Mouse (Mus musculus): ENCODE results near the gene Bub1. TPM values are rescaled to one million over a fixed set of nuclear protein-coding genes. Genes with fewer than 3 reads are reported as not detected.

Bub1 gene
- 1 to 10 TPM; 1.4 TPM for total RNA-seq (2021)
- long read RNA-seq, experiment 1, partial matches to known transcripts, result 0 of 1 reads
- long read RNA-seq, experiment 1, other reads (novel, unspliced or antisense), result 1 of 1 reads
- long read RNA-seq, experiment 2, partial matches to known transcripts, result 0 of 2 reads
- long read RNA-seq, experiment 2, other reads (novel, unspliced or antisense), result 2 of 2 reads

DNA sequence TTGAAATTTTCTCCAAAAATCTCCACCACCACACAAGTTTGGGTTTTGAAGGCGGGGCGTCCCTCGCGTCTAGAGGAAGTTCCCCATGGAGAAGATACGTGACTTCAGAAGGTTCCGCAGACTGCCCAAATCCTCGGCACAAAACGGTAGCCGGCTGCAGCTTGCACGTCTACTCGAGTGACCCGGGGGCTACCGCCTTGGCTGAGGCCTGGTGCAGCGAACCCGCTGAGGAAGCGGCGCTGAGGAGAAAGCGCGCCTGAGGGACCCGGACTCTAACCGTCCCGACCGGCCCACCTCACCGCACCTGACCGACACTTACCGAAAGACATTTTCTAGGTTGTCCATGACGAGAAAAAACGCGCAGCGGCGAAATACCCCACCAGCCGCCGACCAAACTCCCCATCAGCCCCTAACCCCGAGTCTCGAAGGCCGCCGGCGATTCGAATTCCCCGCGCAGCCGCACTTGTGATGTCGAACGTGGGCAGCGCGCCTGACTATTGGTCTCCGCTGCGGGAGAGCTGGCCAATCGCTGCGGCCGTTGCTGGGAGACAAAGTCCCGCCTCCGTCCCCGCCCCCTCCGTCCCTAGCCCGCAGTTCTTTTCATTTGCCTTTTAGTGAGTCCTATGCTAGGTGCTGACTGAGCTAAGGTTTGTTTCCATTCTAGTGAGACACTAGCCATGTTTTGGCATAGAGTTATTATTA lies at the start of gene Bub1:
Gene Bub1, minus strand, starts transcription at position 465 of the 702 bp plus-strand sequence.
- DNase-seq (ENCODE audit: low spot score in 2 of 2), result peak; percentile 84 to 93

DNA sequence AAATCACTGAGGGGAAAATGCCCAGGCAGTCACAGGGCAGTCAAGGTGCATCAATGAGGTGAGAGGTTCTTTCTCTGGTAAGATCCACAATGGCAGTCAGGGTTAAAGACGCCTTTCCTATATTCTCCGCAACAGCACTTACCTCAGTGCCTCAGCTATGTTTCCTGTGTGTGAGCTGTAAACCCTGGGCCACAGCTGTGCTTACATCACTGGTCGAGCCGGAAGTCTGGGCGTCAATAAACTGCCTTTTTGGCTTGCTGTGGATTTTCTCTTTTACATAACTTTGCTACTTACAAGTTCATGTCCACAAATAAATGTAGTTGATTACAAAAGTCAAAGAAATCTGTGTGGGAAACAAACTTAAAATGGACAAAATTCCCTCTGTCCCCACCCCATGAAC lies 49.4 kb upstream of the Bub1 start:
- no peak for DNase-seq (ENCODE audit: low spot score in 2 of 2)

DNA sequence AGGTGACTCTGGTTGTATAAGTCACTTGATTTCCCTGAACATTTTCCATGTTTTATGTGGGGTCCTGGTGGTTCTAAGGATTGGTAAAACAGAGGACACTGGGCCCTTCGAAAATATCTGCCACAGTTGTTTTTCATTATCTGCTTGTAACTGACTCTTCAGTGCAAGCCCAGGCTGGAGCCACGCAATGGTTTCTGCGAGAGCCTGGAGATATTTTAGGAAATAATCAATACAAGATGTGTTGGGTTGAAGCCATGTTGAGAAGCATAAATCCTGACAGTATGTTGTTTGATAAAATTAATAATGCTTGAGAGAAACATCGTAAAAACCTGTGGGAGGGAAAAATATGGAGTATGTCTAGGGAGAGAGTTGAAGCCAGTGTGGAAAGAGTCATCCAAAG lies 32.7 kb upstream of the Bub1 start:
- no peak for DNase-seq (ENCODE audit: low spot score in 2 of 2)

DNA sequence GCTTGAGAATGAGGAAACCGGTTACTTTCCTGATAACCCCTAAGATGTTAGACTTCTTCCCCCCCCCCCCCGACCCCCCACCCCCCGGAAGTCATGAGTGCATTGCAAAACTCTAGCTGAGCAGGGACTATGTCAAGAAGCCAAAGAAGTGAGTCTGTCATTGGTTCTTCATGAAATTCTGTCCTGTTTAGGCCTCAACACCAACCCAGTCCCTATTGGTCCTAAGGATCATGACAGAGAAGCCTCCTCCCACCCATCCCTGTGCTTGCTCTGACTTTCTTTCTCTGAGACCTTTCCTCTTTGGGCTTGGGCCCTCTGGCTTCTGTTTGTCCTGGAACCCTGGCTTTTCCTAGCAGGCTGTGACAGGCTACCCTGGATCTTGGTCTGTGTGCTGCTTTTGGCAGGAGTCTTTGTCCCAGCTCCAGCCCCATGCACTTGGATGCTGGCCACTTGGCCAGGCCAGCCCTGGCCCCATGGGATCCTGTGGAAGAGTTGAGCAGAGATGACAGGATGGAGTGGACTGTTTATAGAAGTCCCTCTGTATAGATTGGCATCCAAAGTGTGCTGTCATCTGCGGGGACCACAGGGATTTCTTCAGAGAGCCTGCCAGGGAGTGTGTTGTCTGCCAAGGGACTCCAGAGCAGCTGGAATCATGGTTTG lies 22.8 kb upstream of the Bub1 start:
- peak; percentile 42 to 76 for DNase-seq (ENCODE audit: low spot score in 2 of 2)

DNA sequence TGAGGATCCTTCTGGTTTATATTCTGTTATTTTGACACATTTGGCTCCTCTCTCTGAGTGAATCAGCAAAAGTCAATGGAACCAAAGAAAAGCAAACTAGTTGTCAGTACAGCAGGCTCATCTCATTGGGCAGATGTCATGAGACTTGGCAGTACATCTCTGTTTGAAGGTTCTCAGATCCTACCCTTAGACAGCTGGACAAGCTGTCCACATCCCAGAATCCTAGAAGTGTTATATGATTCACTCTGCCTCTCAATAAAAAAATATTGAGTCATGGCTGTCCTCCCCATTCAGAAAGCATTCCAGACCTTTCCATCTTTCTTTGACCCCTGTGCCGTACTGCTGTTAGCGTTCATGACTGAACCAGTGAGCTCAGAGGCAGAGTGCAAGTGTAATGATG lies 18.7 kb upstream of the Bub1 start:
- DNase-seq (ENCODE audit: low spot score in 2 of 2), result no peak

DNA sequence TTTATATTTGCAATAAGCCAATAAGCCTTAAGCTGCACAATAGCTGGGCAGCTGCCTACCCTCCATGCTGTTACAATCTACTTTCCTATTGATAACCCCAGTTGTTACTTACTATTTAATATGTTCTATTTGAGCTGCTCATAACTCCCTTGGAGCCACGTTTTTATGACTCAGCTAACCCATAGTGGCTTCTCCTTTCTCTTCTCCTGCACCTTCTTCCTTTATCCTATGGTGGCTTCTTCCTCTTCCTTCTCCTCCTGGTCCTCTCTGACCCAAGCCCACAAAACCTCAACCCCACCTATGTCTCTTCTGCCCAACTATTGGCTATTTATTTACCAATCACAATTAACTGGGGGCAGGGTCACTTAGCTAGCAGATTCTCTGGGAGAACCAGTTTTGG lies 14.9 kb upstream of the Bub1 start:
- no peak for DNase-seq (ENCODE audit: low spot score in 2 of 2)

DNA sequence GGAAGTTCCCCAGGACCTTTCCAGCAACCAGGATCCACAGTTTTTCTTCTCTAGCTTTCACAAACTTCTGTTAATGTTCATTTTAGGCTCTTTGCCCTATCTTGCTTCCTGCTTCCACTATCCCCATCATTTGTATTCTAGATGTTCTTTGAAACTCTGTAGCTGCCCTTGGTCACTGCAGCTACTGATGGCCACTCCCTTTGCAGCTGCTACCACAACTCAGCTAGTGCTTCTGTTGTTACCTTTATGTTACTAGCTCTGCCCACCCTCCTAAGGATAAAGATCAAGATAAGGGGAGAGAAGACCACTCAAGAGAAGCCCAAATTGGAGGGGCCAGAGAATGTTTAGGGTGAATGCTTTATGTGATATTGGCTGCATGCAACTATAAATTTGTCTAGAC lies 14.3 kb upstream of the Bub1 start:
- DNase-seq (ENCODE audit: low spot score in 2 of 2), result no peak

DNA sequence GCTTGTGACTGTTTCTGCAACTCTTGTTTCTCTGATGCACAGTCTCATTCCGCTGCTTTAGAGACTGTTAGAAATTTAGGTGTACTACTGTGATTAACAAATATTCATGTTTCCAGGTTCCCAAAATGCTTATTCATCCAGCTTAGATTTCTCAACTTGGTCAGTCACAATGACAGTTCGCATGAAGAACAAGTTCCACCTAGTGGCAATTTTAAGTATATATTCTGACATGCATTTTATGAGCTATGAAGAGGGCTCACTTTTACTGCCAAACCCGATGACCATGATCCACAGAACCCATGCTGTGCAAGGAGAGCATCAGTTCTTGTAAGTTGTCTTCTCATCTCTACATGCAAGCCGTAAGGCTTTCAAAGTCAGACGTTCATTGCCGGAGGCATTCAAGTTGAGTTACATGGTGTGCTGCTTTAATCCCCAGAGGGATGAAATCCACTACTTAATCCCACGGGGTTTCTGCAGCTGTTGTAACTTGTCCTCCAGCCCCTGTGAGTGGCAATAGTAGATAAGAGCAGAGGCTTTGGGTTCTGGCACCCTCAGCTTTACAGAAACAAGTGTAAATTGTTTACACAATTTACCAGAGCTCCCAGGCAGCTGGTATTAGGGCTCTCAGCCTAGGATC lies 13.8 kb upstream of the Bub1 start:
- DNase-seq (ENCODE audit: low spot score in 2 of 2), result peak in 1 of 2 experiments; percentile 7

DNA sequence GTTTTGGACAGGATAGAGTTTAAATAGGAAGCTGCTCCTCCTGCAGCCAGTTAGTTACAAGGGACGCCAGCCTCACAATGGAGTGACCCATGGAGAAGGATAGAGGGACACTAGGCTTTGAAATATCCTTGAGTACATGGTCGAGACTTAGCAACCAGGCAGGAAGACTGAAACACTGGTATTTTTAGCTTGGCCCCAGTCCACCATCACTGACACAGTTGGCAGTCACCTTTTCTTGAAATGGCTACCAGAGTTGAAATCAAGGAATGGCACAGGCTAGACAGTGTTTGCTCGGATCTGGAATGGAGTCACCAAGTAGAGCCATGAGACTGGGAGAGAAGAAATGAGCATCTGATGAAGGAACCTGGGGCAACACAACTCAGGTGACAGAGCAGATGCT lies 10.8 kb upstream of the Bub1 start:
- DNase-seq (ENCODE audit: low spot score in 2 of 2), result no peak

DNA sequence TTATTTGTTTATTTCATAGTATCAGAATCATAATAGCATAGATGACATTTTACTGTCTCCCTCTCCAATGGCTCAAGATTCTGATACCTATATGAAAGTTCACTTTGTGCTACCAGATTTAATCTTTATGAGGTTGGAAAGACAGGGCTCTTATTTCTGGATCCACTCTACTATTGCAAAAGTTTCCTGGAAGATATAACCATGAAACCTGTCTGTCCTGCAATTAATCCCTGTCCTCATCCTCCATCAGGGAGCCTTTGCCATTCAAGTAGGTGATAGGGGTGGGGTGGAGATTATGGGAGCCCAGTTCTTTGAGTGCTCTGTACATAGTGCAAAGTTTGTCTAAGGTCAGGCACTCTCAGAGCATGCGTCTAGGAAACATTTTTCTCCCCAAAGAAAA lies 9.7 kb upstream of the Bub1 start:
- DNase-seq (ENCODE audit: low spot score in 2 of 2), result no peak

DNA sequence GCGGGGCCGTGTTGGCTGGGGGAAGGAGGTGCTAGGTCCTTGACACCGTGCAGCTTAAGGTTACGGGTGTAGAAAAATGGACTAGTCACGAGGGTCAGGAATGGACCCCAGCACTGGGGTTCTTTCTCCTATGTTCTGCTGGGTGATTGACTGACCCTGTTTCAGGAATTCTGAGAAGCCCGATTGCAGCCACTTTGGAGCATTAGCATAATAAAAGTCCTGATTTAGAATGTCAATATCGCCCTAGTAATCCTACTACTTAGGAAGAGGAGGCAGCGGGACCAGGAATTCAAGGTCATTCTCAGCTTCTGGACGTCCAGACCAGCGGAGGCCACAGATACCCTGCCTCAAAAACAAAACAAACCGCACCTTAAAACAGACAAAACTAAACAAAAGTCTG lies 7.8 kb upstream of the Bub1 start:
- DNase-seq (ENCODE audit: low spot score in 2 of 2), result no peak

DNA sequence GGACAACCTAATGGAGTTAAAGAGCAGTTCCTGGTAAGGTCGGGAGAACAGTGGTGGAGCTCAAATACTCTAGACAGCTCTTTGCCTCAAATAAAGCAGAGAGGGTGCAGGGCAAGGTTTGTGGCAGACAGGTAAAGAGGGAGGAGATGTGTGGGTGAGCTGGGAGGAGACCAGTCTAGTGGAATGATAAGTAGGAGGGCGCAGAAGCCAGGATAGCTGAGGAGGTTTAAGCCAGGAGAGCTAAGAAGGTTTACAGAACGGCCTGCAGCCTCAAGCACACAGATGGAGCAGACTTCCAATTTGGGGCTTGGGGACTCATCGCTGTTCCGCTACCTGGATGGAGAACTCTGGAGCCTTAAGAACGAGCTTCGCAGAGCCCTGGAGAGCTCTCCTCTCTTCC lies 6.9 kb upstream of the Bub1 start, which contains the start of gene Acoxl:
Gene Acoxl, plus strand, starts transcription at position 301 of the 400 bp plus-strand sequence.
- no peak for DNase-seq (ENCODE audit: low spot score in 2 of 2)

DNA sequence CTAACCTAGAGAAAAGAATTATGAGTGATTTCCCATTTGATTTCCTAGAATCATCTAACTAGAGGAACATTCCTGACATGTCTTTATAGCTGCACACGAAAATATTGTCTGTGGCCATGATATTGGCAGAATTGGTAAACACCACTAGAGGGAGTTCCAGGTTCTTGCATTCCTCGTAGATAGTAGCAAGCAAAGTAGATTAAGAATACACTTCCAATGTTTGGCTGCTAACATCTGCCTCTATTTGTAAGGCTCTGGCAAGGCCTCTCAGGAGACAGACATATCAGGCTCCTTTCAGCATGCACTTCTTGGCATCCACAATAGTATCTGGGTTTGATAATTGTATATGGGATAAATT lies 1.1 kb upstream of the Bub1 start:
- DNase-seq (ENCODE audit: low spot score in 2 of 2), result peak in 1 of 2 experiments; percentile 10

DNA sequence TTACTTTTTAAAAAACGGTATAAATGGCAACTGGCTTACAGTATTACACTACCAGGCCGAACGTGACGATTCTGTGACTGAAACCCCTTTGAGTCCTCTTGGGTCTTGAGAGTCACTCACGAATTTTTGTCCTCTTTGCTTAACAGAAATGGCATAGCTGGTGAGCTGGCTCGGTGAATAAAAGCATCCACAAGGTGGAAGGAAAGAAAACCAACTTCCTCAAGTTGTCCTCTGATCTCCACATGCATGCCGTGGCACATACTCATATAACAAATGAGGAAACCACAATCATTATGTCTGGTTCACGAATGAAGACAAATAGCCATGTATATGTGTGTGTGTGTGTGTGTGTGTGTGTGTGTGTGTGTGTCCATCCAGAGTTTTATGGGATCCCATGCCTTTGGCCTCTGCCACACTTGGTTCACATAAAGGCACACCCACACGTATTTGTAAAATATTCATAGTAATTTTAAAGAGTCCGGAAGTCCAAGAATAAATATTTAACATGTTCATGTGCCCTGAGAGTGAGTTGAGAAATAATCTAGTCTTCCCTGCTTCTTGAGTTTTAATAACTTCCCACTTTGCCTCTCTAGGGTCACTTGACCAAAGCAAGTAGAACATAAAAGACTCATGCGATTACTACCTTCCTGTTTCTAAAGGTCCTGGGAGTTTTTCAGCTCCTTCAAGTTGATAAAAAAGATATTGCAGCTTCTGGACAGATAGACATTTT lies 603 bp upstream of the Bub1 start:
- no peak for DNase-seq (ENCODE audit: low spot score in 2 of 2)

DNA sequence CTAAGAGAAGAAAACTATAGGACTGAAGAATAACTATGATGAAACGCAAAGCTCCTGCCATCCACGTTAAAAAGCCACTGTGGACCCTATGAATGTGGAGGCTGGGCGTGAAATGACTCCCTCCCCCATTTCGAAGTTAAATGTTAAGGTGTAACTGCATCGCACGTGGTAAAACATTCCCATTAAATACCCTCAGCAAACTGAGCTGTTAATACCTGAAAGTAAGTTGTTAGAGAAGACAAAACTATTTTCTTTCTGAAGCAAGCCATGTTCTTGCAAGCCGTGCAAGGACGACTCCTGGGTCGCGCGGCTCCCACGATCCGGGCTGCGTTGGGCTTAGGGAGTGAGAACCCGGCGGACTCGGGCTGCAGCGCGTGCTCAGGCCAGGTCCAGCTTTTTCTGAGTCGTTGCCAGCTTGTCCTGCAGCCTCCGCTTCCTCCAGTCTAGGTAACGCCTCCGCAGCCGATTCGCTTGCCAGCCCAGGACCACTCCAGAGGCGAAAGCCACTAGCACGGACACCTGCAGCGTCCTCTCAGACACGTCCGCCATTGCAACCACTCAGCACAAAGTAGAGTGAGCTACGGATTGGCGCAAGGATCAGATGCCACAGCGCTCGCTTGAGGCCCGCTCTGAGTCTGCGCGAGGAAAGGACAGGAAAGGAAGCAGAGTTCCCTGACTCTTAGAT lies 39.6 kb downstream of the Bub1 start, which contains the start of gene Mtln:
Gene Mtln, minus strand, starts transcription at position 570 of the 685 bp plus-strand sequence.
- peak; percentile 83 to 91 for DNase-seq (ENCODE audit: low spot score in 2 of 2)

DNA sequence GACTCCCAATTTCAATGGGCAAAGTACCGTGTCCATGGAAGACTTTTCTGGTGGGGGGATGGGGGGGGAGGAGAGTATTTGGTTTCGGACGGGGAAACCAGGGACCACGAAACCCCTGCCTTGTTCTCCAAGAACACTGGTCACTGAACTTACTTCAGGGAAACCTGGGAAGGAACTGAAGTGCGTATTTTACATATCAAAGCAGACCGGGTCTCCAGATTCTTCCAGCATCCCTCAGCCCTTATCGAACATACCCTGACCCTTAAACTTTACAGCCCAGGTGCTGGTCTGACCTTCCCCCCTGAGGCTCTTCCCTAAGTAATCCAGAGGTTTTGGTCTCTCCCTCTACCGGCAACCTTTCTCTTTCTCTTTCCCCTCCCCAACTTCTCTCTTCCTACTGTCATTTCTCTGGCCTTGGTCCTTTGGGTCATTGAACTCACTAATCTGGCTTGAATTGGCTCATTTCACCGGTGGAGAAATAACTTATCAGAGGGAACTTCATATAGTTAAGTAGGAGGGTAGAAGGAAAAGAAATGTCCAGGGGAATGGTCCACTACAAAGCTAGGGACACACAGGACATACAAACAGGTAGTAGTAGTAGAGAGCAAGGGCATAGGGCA lies 41.9 kb downstream of the Bub1 start:
- no peak for DNase-seq (ENCODE audit: low spot score in 2 of 2)

DNA sequence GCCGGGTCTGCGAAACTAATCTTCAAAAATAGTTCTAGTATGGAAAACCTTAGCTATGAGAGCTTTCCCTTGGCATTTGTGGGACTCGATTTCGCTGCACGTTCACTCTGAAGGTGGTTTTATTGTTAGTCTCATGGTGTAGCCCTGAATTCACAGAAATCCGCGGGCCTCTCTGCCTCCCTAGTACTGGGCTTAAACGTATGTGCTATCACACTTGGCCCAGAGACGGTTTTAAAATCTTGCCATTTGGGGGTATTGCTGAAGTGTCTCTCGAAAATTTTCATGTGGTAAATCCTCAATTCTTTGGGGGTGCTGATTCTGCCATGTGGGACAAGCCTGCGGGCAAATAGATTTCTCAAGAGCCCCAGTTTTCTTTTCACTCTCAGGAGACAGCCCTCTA lies 42.5 kb downstream of the Bub1 start:
- DNase-seq (ENCODE audit: low spot score in 2 of 2), result no peak

DNA sequence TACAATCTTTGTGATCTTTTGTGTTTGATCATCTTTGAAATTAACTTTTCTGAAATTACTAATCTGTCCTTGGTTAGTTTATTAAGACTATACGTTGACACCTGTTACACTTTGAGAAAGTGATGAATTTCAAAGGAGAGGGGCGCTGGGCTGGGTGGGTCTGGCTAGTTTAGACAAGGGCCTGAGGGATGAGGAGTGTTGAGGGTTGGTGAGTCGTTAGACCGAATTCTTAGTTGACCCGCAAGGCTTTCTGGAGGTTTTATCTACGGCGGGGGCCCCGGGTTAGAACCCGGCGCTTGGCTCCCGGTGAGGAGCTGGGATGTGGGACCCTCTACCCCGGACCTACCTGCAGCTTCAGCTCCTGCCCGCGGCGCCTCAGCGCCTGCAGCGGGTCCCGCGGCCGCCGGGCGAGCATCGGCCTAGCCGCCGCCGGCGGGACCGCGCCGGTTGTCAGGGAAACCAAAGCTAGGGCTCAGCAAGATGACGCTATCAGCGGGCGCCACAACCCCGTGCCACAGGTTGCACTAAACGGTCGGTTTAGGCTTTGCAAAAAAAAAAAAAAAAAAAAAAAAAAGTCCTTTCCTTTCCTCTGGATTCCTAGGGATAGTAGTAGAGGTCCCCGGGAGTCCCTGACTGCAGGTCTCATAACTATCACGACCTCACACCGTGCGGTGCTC lies 43.1 kb downstream of the Bub1 start, which contains the start of gene Nphp1:
Gene Nphp1, minus strand, starts transcription at position 458 of the 677 bp plus-strand sequence.
- DNase-seq (ENCODE audit: low spot score in 2 of 2), result peak; percentile 80 to 88

DNA sequence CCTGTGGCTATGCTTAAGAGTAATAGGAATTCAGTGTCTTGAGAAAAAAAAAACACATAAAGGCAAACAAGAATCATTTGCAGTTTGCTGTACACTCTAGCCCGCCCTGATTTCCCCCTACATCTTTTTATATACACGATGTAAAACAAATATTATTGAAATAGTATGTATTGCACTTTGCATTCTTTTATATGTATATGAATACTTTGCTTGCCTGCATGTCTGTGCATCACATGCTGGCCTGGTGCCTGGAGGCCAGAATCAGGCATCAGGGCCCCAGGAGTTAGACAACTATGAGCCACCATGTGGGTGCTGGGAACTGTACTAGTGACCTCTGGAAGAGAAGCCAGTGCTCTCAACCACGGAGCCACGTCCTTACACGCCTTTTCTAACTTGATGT lies 44.4 kb downstream of the Bub1 start:
- no peak for DNase-seq (ENCODE audit: low spot score in 2 of 2)

DNA sequence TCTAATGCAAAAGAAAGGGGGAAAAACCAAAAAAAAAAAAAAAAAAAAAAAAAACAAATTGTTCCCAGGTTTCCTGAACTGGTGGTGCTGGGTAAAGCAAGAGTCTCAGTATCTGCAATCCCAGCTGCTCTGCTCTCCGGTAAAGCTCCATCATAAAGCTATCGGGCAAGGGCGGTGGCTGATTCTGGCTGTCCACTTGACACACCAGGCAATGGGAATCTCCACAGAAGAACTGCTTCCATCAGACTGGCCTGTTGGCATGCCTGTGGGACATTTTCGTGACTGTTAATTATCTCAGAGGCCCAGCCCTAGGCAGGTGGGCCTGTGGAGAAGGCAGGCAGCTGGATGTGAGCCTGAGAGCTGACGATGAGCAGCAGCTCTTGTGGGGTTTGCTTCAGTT lies 53.2 kb downstream of the Bub1 start:
- DNase-seq (ENCODE audit: low spot score in 2 of 2), result no peak
